Mouse (Mus musculus): ENCODE results near the gene Cenpv. TPM values are rescaled to one million over a fixed set of nuclear protein-coding genes. Genes with fewer than 3 reads are reported as not detected.

Gene Cenpv
- polyA plus RNA-seq, 1 experiment = 46.7 TPM

DNA sequence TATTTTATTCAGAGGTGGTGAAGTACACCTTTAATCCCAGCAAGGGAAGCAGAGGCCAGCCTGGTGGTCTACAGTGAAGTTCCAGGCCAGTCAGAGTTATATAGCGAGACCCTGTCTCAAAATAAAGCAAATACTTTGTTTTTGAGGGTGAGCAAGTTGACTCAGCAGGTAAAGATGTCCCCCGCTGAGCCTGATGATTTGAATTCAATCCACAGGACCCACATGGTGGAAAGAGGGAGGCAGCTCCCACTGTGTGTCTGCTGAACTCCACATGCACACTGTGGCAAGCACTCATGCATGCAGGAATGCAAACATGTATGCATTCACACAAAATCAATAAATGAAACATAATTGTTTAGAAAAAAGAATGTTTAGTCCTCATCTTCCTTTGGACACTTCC, 40.3 kb downstream of the Cenpv start:
- 85% methylated on average over 2 of the region's 2 CpGs for whole genome bisulfite sequencing
- no peak for DNase-seq
- H3K27me3 ChIP-seq (ENCODE audit: control insufficient read depth, insufficient read depth, low read length) = no peaks in the 10 kb centered on the region
- no peak overlapping the region for H3K4me3 ChIP-seq (replicated peaks; ENCODE audit: insufficient read depth, low read depth, low read length)
- no peaks in the 10 kb centered on the region for H3K4me1 ChIP-seq (ENCODE audit: control insufficient read depth, insufficient read depth, low read length)
- TF ChIP-seq POLR2A (IDR thresholded peaks at IDR 0.05; ENCODE audit: borderline replicate concordance, insufficient read depth, low read length) (no peak), CTCF (IDR thresholded peaks at IDR 0.05; ENCODE audit: borderline replicate concordance, insufficient read depth, low read depth, low read length) (no peak)
- no peak overlapping the region for H3K27ac ChIP-seq (ENCODE audit: insufficient read depth, low read length)

DNA sequence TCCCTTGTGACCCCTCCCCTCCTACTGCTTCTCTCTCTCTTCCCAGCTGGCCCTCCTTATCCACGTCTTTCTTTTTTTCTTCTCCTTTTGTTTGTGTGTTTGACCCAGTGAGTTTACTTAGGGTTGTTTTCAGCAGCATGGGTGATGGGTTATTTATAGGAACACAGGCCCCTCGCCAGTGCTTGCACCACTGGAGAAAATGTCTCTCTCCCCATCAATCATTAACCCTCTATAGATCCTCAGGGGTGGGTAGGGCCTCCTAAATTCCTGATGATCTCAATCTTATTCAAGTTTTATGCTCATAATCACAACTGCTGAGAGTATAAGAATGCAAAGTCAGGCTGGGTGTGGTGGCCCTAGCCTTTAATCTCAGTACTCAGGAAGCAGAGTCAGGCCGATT, 41.9 kb downstream of the Cenpv start:
- WGBS = 65% methylated on average over 3 of the region's 3 CpGs
- no peak for TF ChIP-seq POLR2A (IDR thresholded peaks at IDR 0.05; ENCODE audit: borderline replicate concordance, insufficient read depth, low read length)
- H3K27me3 ChIP-seq (ENCODE audit: control insufficient read depth, insufficient read depth, low read length) = no peaks in the 10 kb centered on the region
- DNase-seq = no peak
- no peak overlapping the region for H3K27ac ChIP-seq (ENCODE audit: insufficient read depth, low read length)
- no peaks in the 10 kb centered on the region for H3K4me1 ChIP-seq (ENCODE audit: control insufficient read depth, insufficient read depth, low read length)
- H3K4me3 ChIP-seq (replicated peaks; ENCODE audit: insufficient read depth, low read depth, low read length) = no peak overlapping the region

DNA sequence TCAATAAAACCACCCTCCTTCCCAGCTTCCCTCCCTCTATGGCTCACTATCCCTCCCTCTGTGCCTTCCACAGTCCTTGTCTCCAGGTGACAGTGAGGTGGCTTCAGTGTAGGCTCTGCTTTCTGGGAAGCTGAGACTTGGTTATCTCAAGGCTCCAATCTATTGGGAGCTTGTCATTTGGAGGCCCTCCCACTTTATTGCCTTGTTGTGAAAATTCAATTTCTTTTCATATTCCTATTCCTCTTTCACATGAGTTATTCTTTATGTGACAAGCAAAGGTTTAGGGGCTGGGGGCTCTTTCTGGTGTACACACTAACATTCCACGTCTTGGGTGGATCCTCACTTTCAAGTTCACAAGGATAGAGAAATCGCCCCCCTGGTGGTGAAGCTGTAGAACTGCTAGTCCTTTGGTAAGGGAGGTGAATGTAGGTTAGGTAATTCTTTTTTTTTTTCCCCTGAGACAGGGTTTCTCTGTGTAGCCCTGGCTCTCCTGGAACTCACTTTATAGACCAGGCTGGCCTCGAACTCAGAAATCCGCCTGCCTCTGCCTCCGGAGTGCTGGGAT, 42.8 kb downstream of the Cenpv start:
- Histone ChIP-seq H3K27ac (ENCODE audit: insufficient read depth, low read length) (no peak overlapping the region), H3K4me1 (ENCODE audit: control insufficient read depth, insufficient read depth, low read length) (no peaks in the 10 kb centered on the region), H3K27me3 (ENCODE audit: control insufficient read depth, insufficient read depth, low read length) (no peaks in the 10 kb centered on the region), H3K4me3 (replicated peaks; ENCODE audit: insufficient read depth, low read depth, low read length) (no peak overlapping the region)
- DNase-seq = peak; percentile 12 to 18
- WGBS = 61% methylated on average over 5 of the region's 5 CpGs
- no peak for TF ChIP-seq POLR2A (IDR thresholded peaks at IDR 0.05; ENCODE audit: borderline replicate concordance, insufficient read depth, low read length)
- peak; percentile 52; the same call in 1 of the 2 replicates for TF ChIP-seq CTCF (IDR thresholded peaks at IDR 0.05; ENCODE audit: borderline replicate concordance, insufficient read depth, low read depth, low read length)

DNA sequence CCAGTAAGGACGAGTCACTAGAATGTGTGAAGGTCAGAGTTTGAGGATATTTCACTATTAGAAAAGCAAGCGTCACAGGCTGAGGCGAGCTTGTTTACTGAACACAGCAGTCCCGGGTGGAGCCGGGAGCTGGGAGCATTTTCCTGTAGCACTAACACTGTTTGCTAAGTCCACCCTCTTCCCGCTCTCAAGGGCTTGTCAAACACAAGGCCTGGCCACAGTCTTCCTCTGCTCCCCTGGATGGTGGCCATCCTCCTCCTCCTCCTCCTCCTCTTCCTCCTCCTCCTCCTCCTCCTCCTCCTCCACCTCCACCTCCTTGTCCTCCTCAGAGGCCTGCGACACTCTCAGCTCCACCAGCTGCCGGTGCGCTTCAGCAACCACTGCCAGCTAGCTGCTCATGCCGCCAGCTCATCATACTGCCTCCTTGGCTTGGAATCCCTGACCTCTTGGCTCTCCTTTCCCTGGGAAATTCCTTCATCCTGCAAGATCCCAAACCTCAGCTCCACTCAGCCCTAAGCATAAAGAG, 43.7 kb downstream of the Cenpv start:
- no peaks in the 10 kb centered on the region for H3K4me1 ChIP-seq (ENCODE audit: control insufficient read depth, insufficient read depth, low read length)
- peak in 1 of 2 experiments; percentile 12 for DNase-seq
- TF ChIP-seq POLR2A (IDR thresholded peaks at IDR 0.05; ENCODE audit: borderline replicate concordance, insufficient read depth, low read length) = no peak
- no peak for TF ChIP-seq CTCF (IDR thresholded peaks at IDR 0.05; ENCODE audit: borderline replicate concordance, insufficient read depth, low read depth, low read length)
- H3K27ac ChIP-seq (ENCODE audit: insufficient read depth, low read length) = no peak overlapping the region
- no peaks in the 10 kb centered on the region for H3K27me3 ChIP-seq (ENCODE audit: control insufficient read depth, insufficient read depth, low read length)
- WGBS = 58% methylated on average over 10 of the region's 10 CpGs
- no peak overlapping the region for H3K4me3 ChIP-seq (replicated peaks; ENCODE audit: insufficient read depth, low read depth, low read length)

DNA sequence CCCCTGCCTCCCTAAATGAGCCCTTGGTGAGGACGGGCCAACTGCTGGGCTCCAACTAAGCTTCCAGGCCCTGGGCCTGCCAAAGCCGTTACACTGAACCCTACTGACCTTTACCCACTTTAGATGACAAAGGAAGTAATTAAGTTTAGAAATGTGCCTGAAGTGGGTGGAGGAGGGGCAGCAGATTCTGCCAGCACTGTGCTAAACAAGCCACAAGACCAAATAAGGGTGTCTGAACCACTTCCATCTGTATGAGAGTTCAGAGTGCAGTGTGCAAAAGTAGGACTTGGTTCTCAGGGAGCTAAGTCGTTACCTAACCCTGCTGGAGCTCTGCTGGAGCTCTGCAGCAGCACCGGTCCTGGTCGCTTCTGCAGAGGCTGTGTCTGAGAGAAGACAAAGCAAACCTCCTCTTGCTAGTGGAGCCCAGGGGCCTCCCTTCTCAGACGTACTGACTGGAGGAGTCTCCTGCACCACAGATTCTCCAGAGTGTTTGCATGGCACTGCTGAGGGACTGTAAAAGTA, 44.2 kb downstream of the Cenpv start:
- WGBS = 30% methylated on average over 6 of the region's 6 CpGs
- Histone ChIP-seq H3K27me3 (ENCODE audit: control insufficient read depth, insufficient read depth, low read length) (no peaks in the 10 kb centered on the region), H3K27ac (ENCODE audit: insufficient read depth, low read length) (no peak overlapping the region), H3K4me3 (replicated peaks; ENCODE audit: insufficient read depth, low read depth, low read length) (no peak overlapping the region), H3K4me1 (ENCODE audit: control insufficient read depth, insufficient read depth, low read length) (no peaks in the 10 kb centered on the region)
- TF ChIP-seq POLR2A (IDR thresholded peaks at IDR 0.05; ENCODE audit: borderline replicate concordance, insufficient read depth, low read length) (0 out of 2 replicates have a peak, but pooled peaks have one; percentile 6), CTCF (IDR thresholded peaks at IDR 0.05; ENCODE audit: borderline replicate concordance, insufficient read depth, low read depth, low read length) (no peak)
- no peak for DNase-seq

DNA sequence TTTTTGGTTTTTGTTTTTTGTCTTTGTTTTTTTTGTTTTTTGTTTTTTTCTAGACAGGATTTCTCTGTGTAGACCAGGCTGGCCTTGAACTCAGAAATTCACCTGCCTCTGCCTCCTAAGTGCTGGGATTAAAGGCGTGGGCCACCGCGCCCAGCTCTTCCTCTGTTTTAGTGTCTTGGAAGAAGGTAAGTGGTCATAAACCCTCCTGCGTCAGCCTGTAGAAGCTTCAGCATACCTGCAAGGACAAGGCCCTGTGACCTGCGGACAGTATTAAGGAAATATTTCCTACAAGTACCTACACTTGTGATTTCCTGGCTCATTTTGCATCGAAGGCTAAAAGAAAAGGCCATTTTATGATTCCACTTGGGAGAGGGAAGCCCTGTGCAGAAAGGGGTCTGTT, 45.4 kb downstream of the Cenpv start:
- Histone ChIP-seq H3K27me3 (ENCODE audit: control insufficient read depth, insufficient read depth, low read length) (no peaks in the 10 kb centered on the region), H3K27ac (ENCODE audit: insufficient read depth, low read length) (no peak overlapping the region), H3K4me3 (replicated peaks; ENCODE audit: insufficient read depth, low read depth, low read length) (no peak overlapping the region), H3K4me1 (ENCODE audit: control insufficient read depth, insufficient read depth, low read length) (no peaks in the 10 kb centered on the region)
- 96% methylated on average over 6 of the region's 6 CpGs for WGBS
- DNase-seq = no peak
- TF ChIP-seq CTCF (IDR thresholded peaks at IDR 0.05; ENCODE audit: borderline replicate concordance, insufficient read depth, low read depth, low read length) = no peak
- no peak for TF ChIP-seq POLR2A (IDR thresholded peaks at IDR 0.05; ENCODE audit: borderline replicate concordance, insufficient read depth, low read length)

DNA sequence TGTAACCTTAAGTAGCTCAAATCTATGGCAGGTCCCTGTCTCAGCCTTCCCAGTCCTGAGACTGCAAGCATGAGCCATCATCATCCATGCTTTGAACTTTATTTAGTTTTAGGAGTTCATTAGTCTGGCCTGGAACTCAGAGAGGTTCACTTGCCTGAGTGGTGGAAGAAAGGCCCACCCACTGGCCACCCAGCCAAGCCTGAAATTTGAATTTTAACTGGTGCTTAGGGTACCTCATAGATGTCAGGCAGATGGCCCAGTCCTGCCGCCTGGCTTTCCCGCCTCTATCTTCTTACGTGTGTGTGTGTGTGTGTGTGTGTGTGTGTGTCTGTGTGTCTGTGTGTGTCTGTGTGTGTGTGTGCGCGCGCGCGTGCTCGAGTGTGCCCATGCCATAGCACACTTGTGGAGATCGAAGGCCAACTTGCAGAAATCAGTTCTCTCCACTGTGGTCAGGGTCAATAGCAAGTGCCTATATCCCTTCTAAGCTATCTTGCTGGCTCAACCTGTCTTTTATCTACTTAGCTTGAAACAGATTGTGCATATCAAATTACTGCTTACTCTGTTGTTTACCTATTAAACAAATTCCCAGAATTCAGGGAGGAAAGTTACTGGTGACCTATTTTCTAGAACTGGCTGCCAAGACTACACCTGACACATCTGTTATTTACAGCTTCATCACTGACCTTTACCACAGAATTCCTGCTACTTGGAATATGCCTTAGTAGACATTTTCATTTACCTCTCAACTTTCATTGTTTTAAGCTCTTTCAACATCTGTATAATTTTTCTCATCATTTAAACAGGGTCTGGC, 51.3 kb downstream of the Cenpv start:
- no peak for DNase-seq
- Histone ChIP-seq H3K4me1 (ENCODE audit: control insufficient read depth, insufficient read depth, low read length) (0 out of 2 replicates have a peak, but pooled peaks cover 3% of the 10 kb centered on the region), H3K27ac (ENCODE audit: insufficient read depth, low read length) (no peak overlapping the region), H3K4me3 (replicated peaks; ENCODE audit: insufficient read depth, low read depth, low read length) (no peak overlapping the region), H3K27me3 (ENCODE audit: control insufficient read depth, insufficient read depth, low read length) (no peaks in the 10 kb centered on the region)
- WGBS = 90% methylated on average over 10 of the region's 10 CpGs
- TF ChIP-seq POLR2A (IDR thresholded peaks at IDR 0.05; ENCODE audit: borderline replicate concordance, insufficient read depth, low read length) (no peak), CTCF (IDR thresholded peaks at IDR 0.05; ENCODE audit: borderline replicate concordance, insufficient read depth, low read depth, low read length) (no peak)

All from cerebellum, adult 2 months (tissue).